Mouse (Mus musculus) CH12.LX (cell line): ENCODE data around the gene A630001G21Rik. TPM values are rescaled to one million over a fixed set of nuclear protein-coding genes. Genes with fewer than 3 reads are reported as not detected.

ENCODE experiments used
- DNase-seq: peaks from one replicate; pipeline ENCODE4 v3.0.0-alpha.2; 2013; ENCODE audit errors: extremely low read depth
- H3K27ac ChIP-seq: 2 replicates; pipeline ENCODE4 v1.5.1; 2012; ENCODE audit warnings: low read depth, mild to moderate bottlenecking, control low read depth, moderate library complexity; ENCODE audit not compliant: insufficient read depth
- H3K27me3 ChIP-seq: replicated peaks from 2 replicates; pipeline ENCODE3; 2012; ENCODE audit warnings: inconsistent platforms
- H3K36me3 ChIP-seq, 2 experiments: replicated peaks in 1 of 2; 2 replicates each; pipeline versions ENCODE3 to v1.6.1; 2012; ENCODE audit warnings: inconsistent platforms in 1 of 2, low read length in 1 of 2, mild to moderate bottlenecking in 1 of 2, mixed read lengths in 1 of 2, moderate library complexity in 1 of 2; ENCODE audit not compliant: control insufficient read depth in 1 of 2, insufficient read depth in 1 of 2
- H3K4me1 ChIP-seq, 2 experiments: 2 replicates each; pipeline ENCODE4 v1.6.1; 2012; ENCODE audit warnings: inconsistent platforms in 1 of 2, moderate library complexity in 1 of 2; ENCODE audit not compliant: insufficient read depth in 2 of 2, control insufficient read depth in 1 of 2
- H3K4me2 ChIP-seq: 2 replicates; pipeline ENCODE4 v1.6.1; 2012; ENCODE audit warnings: low read depth, mild to moderate bottlenecking, control low read depth; ENCODE audit not compliant: poor library complexity, insufficient read depth, severe bottlenecking
- H3K4me3 ChIP-seq, 3 experiments: fragments of 150-350 bp in 1 of 3; sonication (generic) in 1 of 3; replicated peaks in 1 of 3; 2 replicates each; pipeline versions ENCODE3 to v1.5.1; 2011 to 2012; ENCODE audit warnings: low read depth in 2 of 3, low read length in 2 of 3, mild to moderate bottlenecking in 2 of 3, moderate library complexity in 2 of 3, control low read depth in 1 of 3, improper control_type of control experiment in 1 of 3, inconsistent platforms in 1 of 3, mixed read lengths in 1 of 3; ENCODE audit not compliant: poor library complexity in 1 of 3
- H3K79me2 ChIP-seq: replicated peaks from 2 replicates; pipeline ENCODE4 v1.6.1; 2012; ENCODE audit warnings: mild to moderate bottlenecking, moderate library complexity; ENCODE audit not compliant: control insufficient read depth, poor library complexity, insufficient read depth, severe bottlenecking; ENCODE audit errors: extremely low read depth
- H3K9ac ChIP-seq: 2 replicates; pipeline ENCODE4 v1.6.1; 2012; ENCODE audit warnings: low read depth, mild to moderate bottlenecking, control low read depth, moderate library complexity; ENCODE audit not compliant: insufficient read depth
- H3K9me3 ChIP-seq: replicated peaks from 2 replicates; pipeline ENCODE3; 2012; ENCODE audit warnings: low read length, inconsistent platforms, mixed read lengths
- BHLHE40 ChIP-seq: IDR thresholded peaks from 2 replicates; pipeline ENCODE4 v1.6.1; 2011; ENCODE audit warnings: mild to moderate bottlenecking, low read depth, low read length, improper control_type of control experiment
- CHD1 ChIP-seq: IDR thresholded peaks from 2 replicates; pipeline ENCODE4 v1.6.1; 2012; ENCODE audit warnings: low read depth, low read length, improper control_type of control experiment, inconsistent platforms
- CHD2 ChIP-seq: IDR thresholded peaks from 2 replicates; pipeline ENCODE4 v1.6.1; 2011; ENCODE audit warnings: low read length, improper control_type of control experiment
- E2F4 ChIP-seq: IDR thresholded peaks from 2 replicates; pipeline ENCODE4 v1.6.1; 2011; ENCODE audit warnings: low read depth, low read length, improper control_type of control experiment; ENCODE audit not compliant: insufficient replicate concordance
- ELF1 ChIP-seq: IDR thresholded peaks from 2 replicates; pipeline ENCODE4 v1.6.1; 2014; ENCODE audit warnings: low read depth, mild to moderate bottlenecking, inconsistent platforms, low read length, improper control_type of control experiment
- EP300 ChIP-seq: IDR thresholded peaks from 2 replicates; pipeline ENCODE4 v1.6.1; 2011; ENCODE audit warnings: low read length, improper control_type of control experiment
- ETS1 ChIP-seq: conservative IDR thresholded peaks from 2 replicates; pipeline ENCODE4 v1.6.1; 2012; ENCODE audit warnings: low read depth, mild to moderate bottlenecking, inconsistent platforms, low read length, improper control_type of control experiment, moderate library complexity
- GABPA ChIP-seq: IDR thresholded peaks from 2 replicates; pipeline ENCODE4 v1.6.1; 2012; ENCODE audit warnings: low read depth, low read length, improper control_type of control experiment, inconsistent platforms; ENCODE audit not compliant: insufficient replicate concordance
- JUND ChIP-seq: conservative IDR thresholded peaks from 2 replicates; pipeline ENCODE4 v1.6.1; 2011; ENCODE audit warnings: low read depth, low read length, improper control_type of control experiment
- KAT2A ChIP-seq: IDR thresholded peaks from 2 replicates; pipeline ENCODE4 v1.6.1; 2012; ENCODE audit warnings: low read length, improper control_type of control experiment, inconsistent platforms; ENCODE audit not compliant: insufficient replicate concordance
- MAFK ChIP-seq: IDR thresholded peaks from 2 replicates; pipeline ENCODE4 v1.6.1; 2011; ENCODE audit warnings: low read length, improper control_type of control experiment; ENCODE audit not compliant: insufficient replicate concordance
- MAX ChIP-seq: IDR thresholded peaks from 2 replicates; pipeline ENCODE4 v1.6.1; 2011; ENCODE audit warnings: low read length, improper control_type of control experiment
- MAZ ChIP-seq: IDR thresholded peaks from 2 replicates; pipeline ENCODE4 v1.6.1; 2012; ENCODE audit warnings: low read depth, mild to moderate bottlenecking, inconsistent platforms, low read length, improper control_type of control experiment, moderate library complexity
- MEF2A ChIP-seq: IDR thresholded peaks from 2 replicates; pipeline ENCODE4 v1.6.1; 2014; ENCODE audit warnings: low read depth, mild to moderate bottlenecking, inconsistent platforms, low read length, improper control_type of control experiment, borderline replicate concordance
- MXI1 ChIP-seq: IDR thresholded peaks from 2 replicates; pipeline ENCODE4 v1.6.1; 2011; ENCODE audit warnings: mild to moderate bottlenecking, low read depth, low read length, improper control_type of control experiment
- MYC ChIP-seq: IDR thresholded peaks from 2 replicates; pipeline ENCODE4 v1.6.1; 2011; ENCODE audit warnings: low read depth, mild to moderate bottlenecking, improper control_type of control experiment, low read length
- NELFE ChIP-seq: IDR thresholded peaks from 2 replicates; pipeline ENCODE4 v1.6.1; 2011; ENCODE audit warnings: low read depth, low read length, improper control_type of control experiment
- NRF1 ChIP-seq: IDR thresholded peaks from 2 replicates; pipeline ENCODE4 v1.6.1; 2014; ENCODE audit warnings: low read depth, mild to moderate bottlenecking, inconsistent platforms, low read length, improper control_type of control experiment, moderate library complexity
- PAX5 ChIP-seq: IDR thresholded peaks from 2 replicates; pipeline ENCODE4 v1.6.1; 2012; ENCODE audit warnings: low read length, inconsistent platforms, mixed read lengths
- POLR2A ChIP-seq: IDR thresholded peaks from 2 replicates; pipeline ENCODE4 v1.6.1; 2011; ENCODE audit warnings: low read depth, mild to moderate bottlenecking, improper control_type of control experiment, low read length
- POLR2AphosphoS2 ChIP-seq: IDR thresholded peaks from 2 replicates; pipeline ENCODE4 v1.6.1; 2011; ENCODE audit warnings: low read depth, low read length, improper control_type of control experiment
- RAD21 ChIP-seq: IDR thresholded peaks from 2 replicates; pipeline ENCODE4 v1.6.1; 2011; ENCODE audit warnings: low read depth, mild to moderate bottlenecking, low read length, improper control_type of control experiment, moderate library complexity
- SIN3A ChIP-seq: IDR thresholded peaks from 2 replicates; pipeline ENCODE4 v1.6.1; 2012; ENCODE audit warnings: low read length, improper control_type of control experiment, inconsistent platforms
- SMC3 ChIP-seq: IDR thresholded peaks from 2 replicates; pipeline ENCODE4 v1.6.1; 2011; ENCODE audit warnings: low read depth, low read length, improper control_type of control experiment
- TBP ChIP-seq: conservative IDR thresholded peaks from 2 replicates; pipeline ENCODE4 v1.6.1; 2011; ENCODE audit warnings: low read depth, low read length, improper control_type of control experiment
- TCF12 ChIP-seq: IDR thresholded peaks from 2 replicates; pipeline ENCODE4 v1.6.1; 2014; ENCODE audit warnings: low read depth, mild to moderate bottlenecking, inconsistent platforms, low read length, improper control_type of control experiment
- USF1 ChIP-seq: IDR thresholded peaks from 2 replicates; pipeline ENCODE4 v1.6.1; 2014; ENCODE audit warnings: low read depth, mild to moderate bottlenecking, inconsistent platforms, low read length, improper control_type of control experiment
- USF2 ChIP-seq: conservative IDR thresholded peaks from 2 replicates; pipeline ENCODE4 v1.6.1; 2011; ENCODE audit warnings: low read depth, low read length, improper control_type of control experiment
- ZC3H11A ChIP-seq: IDR thresholded peaks from 2 replicates; pipeline ENCODE4 v1.6.1; 2012; ENCODE audit warnings: low read depth, mild to moderate bottlenecking, inconsistent platforms, low read length, improper control_type of control experiment
- ZKSCAN1 ChIP-seq: IDR thresholded peaks from 2 replicates; pipeline ENCODE4 v1.6.1; 2012; ENCODE audit warnings: low read depth, inconsistent platforms, low read length, improper control_type of control experiment, borderline replicate concordance
- ZMIZ1 ChIP-seq: IDR thresholded peaks from 2 replicates; pipeline ENCODE4 v1.6.1; 2012; ENCODE audit warnings: low read depth, mild to moderate bottlenecking, inconsistent platforms, low read length, improper control_type of control experiment
- ZNF384 ChIP-seq: IDR thresholded peaks from 2 replicates; pipeline ENCODE4 v1.6.1; 2012; ENCODE audit warnings: low read depth, low read length, improper control_type of control experiment, inconsistent platforms
- dilution Hi-C: fragments of 300-500 bp; cut with MboI; formaldehyde crosslinking; loops from 2 replicates; pipeline ENCODE4 v1.14.3; 2020; ENCODE audit warnings: low sequenced_read_pairs; ENCODE audit not compliant: extremely low pct_unique_long_range_greater_than_20kb, extremely low pct_ligation_motif_present
- in situ Hi-C: fragments of 300-500 bp; cut with MboI; formaldehyde crosslinking; loops from 3 replicates; pipeline ENCODE4 v1.14.3; 2019; ENCODE audit warnings: low sequenced_read_pairs, low pct_ligation_motif_present, low pct_unique_long_range_greater_than_20kb, mixed read lengths
- polyA plus RNA-seq: library from polyadenylated mRNA; unstranded; fragments of >175 nt; gene quantifications from 2 replicates; pipeline ENCODE4 v1.2.1, GENCODE M21; 2012; ENCODE audit warnings: low read depth; ENCODE audit not compliant: insufficient read length
- total RNA-seq, 2 experiments: library from RNA; depleted of rRNA; stranded (reverse); fragments of 300-350 nt in 1 of 2; fragments of >200 nt in 1 of 2; gene quantifications; 2 replicates each; pipeline ENCODE4 v1.2.3; 2012 to 2014

The A630001G21Rik gene
- total and polyA plus RNA-seq, 3 experiments, result 55.8 to 151 (median 139) TPM

GRCm38 (mm10) chr1:85736355-85737184 lies 41.9 kb downstream of the A630001G21Rik start (continued):
- TF ChIP-seq MEF2A (peak; percentile 82), SMC3 (peak; percentile 98), RAD21 (no peak; the same call in none of the 2 replicates), USF2 (0 out of 2 replicates have a peak, but pooled peaks have one; percentile 7), ELF1 (peak; percentile 18; the same call in 1 of the 2 replicates), MAFK (no peak), POLR2A (peak; percentile 87), CHD1 (peak; percentile 30; the same call in 1 of the 2 replicates), MYC (peak; percentile 97), ZNF384 (no peak), KAT2A (no peak), BHLHE40 (peak; percentile 67), PAX5 (no peak), TBP (peak; percentile 95), ZC3H11A (peak; percentile 96), JUND (no peak; the same call in 1 of the 2 replicates), SIN3A (peak; percentile 96), ZKSCAN1 (no peak), NRF1 (no peak)
- TF ChIP-seq, all 38 proteins: peak for 25

GRCm38 (mm10) chr1:85735463-85736123 lies 42.9 kb downstream of the A630001G21Rik start:
- H3K36me3 ChIP-seq, result peaks cover 30 to 39% of the 10 kb centered on the region in 2 experiments
- peak overlapping the region; percentile 74 to 98 (median 98) for H3K4me3 ChIP-seq
- dilution Hi-C loops, result no loop called here
- peak overlapping the region; percentile 99 for H3K9ac ChIP-seq
- peak overlapping the region; percentile 94; the same call in 1 of the 2 replicates for H3K4me2 ChIP-seq
- in situ Hi-C loops, result no loop called here
- H3K79me2 ChIP-seq, result peaks cover 50% of the 10 kb centered on the region
- peaks cover 7% of the 10 kb centered on the region for H3K9me3 ChIP-seq
- peak overlapping the region; percentile 97 for H3K27ac ChIP-seq
- no peaks in the 10 kb centered on the region for H3K27me3 ChIP-seq
- peaks cover 18 to 57% of the 10 kb centered on the region in 2 experiments for H3K4me1 ChIP-seq
- DNase-seq, result peak; percentile 97
- TF ChIP-seq TBP (peak; percentile 84), EP300 (peak; percentile 53), E2F4 (no peak), SMC3 (peak; percentile 19; the same call in 1 of the 2 replicates), BHLHE40 (peak; percentile 58), ZC3H11A (no peak), KAT2A (peak; percentile 62; the same call in 1 of the 2 replicates), MAZ (0 out of 2 replicates have a peak, but pooled peaks have one; percentile 74), ETS1 (peak; percentile 71), PAX5 (no peak), MAX (no peak; the same call in 1 of the 2 replicates), USF1 (no peak), TCF12 (peak; percentile 86), POLR2AphosphoS2 (0 out of 2 replicates have a peak, but pooled peaks have one; percentile 41), ZKSCAN1 (no peak), ZMIZ1 (no peak; the same call in 1 of the 2 replicates), CHD2 (peak; percentile 67; the same call in 1 of the 2 replicates), RAD21 (no peak; the same call in 1 of the 2 replicates), NRF1 (peak; percentile 33; the same call in 1 of the 2 replicates), NELFE (no peak), MEF2A (peak; percentile 74), MXI1 (no peak), GABPA (no peak)
